Mouse (Mus musculus): ENCODE measurements at regions not wholly inside any gene's neighbourhood (a gene's known extent, or its start where the extent isn't known, plus 50 kb on each side); places are given as distances from the start of the nearest gene placed in this dataset.

- DNase-seq (ENCODE audit: low spot score in 2 of 2), result no peak
Observed at GRCm38 (mm10) chr2:116807636-116808035, 70.9 kb upstream of the Tmco5 start.

DNA sequence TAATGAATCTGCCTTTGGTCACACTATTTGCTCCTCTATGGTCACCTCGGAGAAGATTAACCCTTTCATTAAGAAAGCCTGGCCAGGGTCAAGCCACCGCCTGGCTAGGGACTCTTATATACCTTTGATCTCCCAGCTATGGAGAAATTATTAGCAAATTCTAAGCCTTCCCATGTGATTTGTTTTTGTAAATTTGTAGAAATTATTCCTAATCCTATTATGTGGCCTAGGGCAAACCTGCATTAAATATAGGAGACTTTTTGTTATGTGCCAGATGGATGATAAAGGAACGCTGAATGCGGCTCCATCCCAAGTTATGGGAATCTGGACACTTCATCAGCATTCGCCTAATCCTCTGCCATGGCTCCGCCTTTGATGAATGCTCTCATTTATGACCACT lies 70.4 kb upstream of the Tmco5 start:
- no peak for DNase-seq (ENCODE audit: low spot score in 2 of 2)

DNA sequence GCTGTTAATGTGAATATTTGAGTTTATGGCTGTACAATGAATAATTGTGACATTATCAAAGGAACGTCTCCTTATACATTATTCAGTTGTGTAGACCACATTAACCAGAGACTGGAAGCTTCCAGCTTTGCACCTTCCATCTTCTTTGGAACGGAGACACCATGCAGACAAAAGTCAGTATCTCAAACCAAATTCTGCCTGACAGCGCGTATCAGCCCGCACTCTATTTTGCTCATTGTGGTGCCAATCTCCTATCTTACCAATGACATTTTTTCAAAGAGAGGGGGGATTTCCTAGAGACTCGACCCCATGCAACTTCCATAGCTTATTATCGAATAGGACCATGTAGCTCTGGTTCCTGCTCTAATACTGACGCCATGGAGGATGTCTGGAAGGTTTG lies 69.9 kb upstream of the Tmco5 start:
- DNase-seq (ENCODE audit: low spot score in 2 of 2), result no peak

DNA sequence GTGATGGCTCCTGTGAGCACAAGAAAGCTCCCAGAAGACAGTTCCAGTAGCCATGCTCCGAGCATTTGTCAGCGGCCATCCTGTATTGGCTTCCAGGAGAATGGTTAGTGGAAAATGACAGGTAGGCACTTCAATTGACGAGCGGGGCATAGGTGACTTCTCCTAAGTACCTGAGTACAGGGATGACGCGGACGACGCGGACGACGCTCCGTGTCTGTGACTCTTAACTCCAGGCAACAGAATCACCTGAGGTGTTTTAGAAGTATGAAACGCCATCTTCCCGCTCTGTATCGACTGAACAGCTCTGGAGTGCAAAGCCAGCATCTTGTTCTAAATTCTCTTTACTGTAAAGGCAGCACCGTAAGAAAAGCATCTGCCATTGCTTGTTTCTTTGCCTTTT lies 68.4 kb upstream of the Tmco5 start:
- DNase-seq (ENCODE audit: low spot score in 2 of 2), result no peak

- DNase-seq (ENCODE audit: low spot score in 2 of 2), result no peak
Observed at GRCm38 (mm10) chr2:116812869-116813558, 65.5 kb upstream of the Tmco5 start.

DNA sequence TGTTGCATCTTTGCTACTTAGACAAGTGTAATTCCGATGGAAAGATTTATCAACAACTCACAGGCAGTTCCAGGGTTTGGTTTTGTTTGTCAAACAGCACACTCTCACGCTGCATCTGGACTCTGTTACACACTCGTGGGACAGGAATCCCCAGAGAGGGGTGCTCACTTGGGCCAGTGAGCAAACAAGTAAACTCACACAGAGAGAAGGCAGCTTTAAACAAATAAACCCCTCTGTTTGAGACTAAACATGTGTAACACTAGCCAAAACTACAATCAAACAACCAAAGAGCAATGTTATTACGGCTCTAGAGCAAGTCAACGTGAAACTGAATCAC lies 65.0 kb upstream of the Tmco5 start:
- DNase-seq (ENCODE audit: low spot score in 2 of 2), result no peak

- DNase-seq (ENCODE audit: low spot score in 2 of 2), result no peak
Observed at GRCm38 (mm10) chr2:116817134-116817533, 61.4 kb upstream of the Tmco5 start.

- DNase-seq (ENCODE audit: low spot score in 2 of 2), result no peak
Observed at GRCm38 (mm10) chr2:116817561-116817960, 60.9 kb upstream of the Tmco5 start.

- DNase-seq (ENCODE audit: low spot score in 2 of 2), result no peak
Observed at GRCm38 (mm10) chr2:116818550-116818949, 59.9 kb upstream of the Tmco5 start.

DNA sequence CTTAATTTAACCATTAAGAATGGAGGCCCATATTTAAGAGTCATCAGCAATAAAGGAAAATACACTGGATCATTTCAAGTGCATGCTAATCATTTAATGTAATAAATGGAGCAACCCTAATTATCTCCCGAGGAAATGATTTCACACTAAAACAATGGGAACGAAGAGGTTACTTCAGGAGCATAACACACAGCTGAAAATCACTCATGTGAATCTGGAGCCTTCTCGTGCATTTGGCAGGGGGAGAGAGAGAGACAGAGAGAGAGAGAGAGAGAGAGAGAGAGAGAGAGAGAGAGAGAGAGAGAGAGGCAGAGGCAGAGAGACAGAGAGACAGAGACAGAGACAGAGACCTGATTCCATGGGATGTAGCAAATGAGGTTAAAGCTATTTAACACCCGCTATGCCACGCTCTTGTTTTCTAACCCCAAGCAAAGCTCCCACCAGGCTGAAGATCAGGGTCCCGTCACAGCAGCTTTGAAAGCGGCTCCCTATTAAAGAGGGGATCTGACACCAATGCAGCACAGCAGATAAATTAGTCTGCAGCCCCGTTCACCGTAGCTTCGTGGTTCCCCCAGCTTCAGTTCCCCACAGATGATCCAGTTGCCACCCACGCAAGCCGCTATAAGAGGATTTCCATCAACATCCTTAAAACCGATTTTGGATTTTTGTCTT lies 59.3 kb upstream of the Tmco5 start:
- no peak for DNase-seq (ENCODE audit: low spot score in 2 of 2)

- DNase-seq (ENCODE audit: low spot score in 2 of 2), result no peak
Observed at GRCm38 (mm10) chr2:116820831-116821745, 57.4 kb upstream of the Tmco5 start.
